Mouse (Mus musculus) retina, adult 2 months (tissue): ENCODE measurements around the gene Map2k3.
A peak's percentile ranks its signal among the peaks of the same experiment; 100 is the strongest.
"Not testable (repeated sequence)": the region's sequence is repeated elsewhere in the genome, so short reads cannot be mapped to it uniquely, and the experiment has no call there.

Source experiments
- DNase-seq: peaks from one replicate; pipeline ENCODE4 v3.0.0-alpha.2; 2012; ENCODE audit warnings: low read depth, low spot score

Gene Map2k3

GRCm38 (mm10) chr11:60931869-60932481, at the start of gene Map2k3:
Gene Map2k3 (plus strand): TSS chr11:60932033.
- peak; percentile 88 for DNase-seq

GRCm38 (mm10) chr11:60882386-60882785, 49.4 kb upstream of the Map2k3 start:
- DNase-seq, result no peak

- not testable (repeated sequence) for DNase-seq
Measured at GRCm38 (mm10) chr11:60886986-60887385, 44.8 kb upstream of the Map2k3 start.

GRCm38 (mm10) chr11:60889861-60890260, 42.0 kb upstream of the Map2k3 start:
- DNase-seq, result no peak

- DNase-seq, result no peak
Measured at GRCm38 (mm10) chr11:60890286-60890685, 41.5 kb upstream of the Map2k3 start.

GRCm38 (mm10) chr11:60890744-60891143, 41.1 kb upstream of the Map2k3 start:
- DNase-seq, result no peak

- DNase-seq, result no peak
Measured at GRCm38 (mm10) chr11:60895915-60896314, 35.9 kb upstream of the Map2k3 start.

- DNase-seq, result no peak
Measured at GRCm38 (mm10) chr11:60902001-60902400, 29.8 kb upstream of the Map2k3 start.

- no peak for DNase-seq
Measured at GRCm38 (mm10) chr11:60902486-60902885, 29.3 kb upstream of the Map2k3 start.

- DNase-seq, result no peak
Measured at GRCm38 (mm10) chr11:60903661-60904061, 28.2 kb upstream of the Map2k3 start.

GRCm38 (mm10) chr11:60905407-60906120, 26.3 kb upstream of the Map2k3 start:
- no peak for DNase-seq

- DNase-seq, result no peak
Measured at GRCm38 (mm10) chr11:60906449-60906848, 25.4 kb upstream of the Map2k3 start.

GRCm38 (mm10) chr11:60908073-60908472, 23.8 kb upstream of the Map2k3 start:
- DNase-seq, result no peak

- no peak for DNase-seq
Measured at GRCm38 (mm10) chr11:60909626-60910025, 22.2 kb upstream of the Map2k3 start.

- DNase-seq, result no peak
Measured at GRCm38 (mm10) chr11:60912525-60912973, 19.3 kb upstream of the Map2k3 start.

GRCm38 (mm10) chr11:60913301-60914196, 18.3 kb upstream of the Map2k3 start:
- peak; percentile 73 for DNase-seq

- no peak for DNase-seq
Measured at GRCm38 (mm10) chr11:60914491-60914890, 17.3 kb upstream of the Map2k3 start, which contains the start of gene Natd1. Gene Natd1 (minus strand): TSS chr11:60914750.

- DNase-seq, result no peak
Measured at GRCm38 (mm10) chr11:60915201-60915600, 16.6 kb upstream of the Map2k3 start.

- no peak for DNase-seq
Measured at GRCm38 (mm10) chr11:60920021-60920420, 11.8 kb upstream of the Map2k3 start.

- DNase-seq, result no peak
Measured at GRCm38 (mm10) chr11:60922195-60922594, 9.6 kb upstream of the Map2k3 start.

GRCm38 (mm10) chr11:60922964-60923363, 8.9 kb upstream of the Map2k3 start:
- DNase-seq, result no peak

GRCm38 (mm10) chr11:60924498-60924897, 7.3 kb upstream of the Map2k3 start:
- DNase-seq, result no peak
